Mouse (Mus musculus) kidney, embryonic 15.5 days (tissue): ENCODE data around the gene Dop1b. TPM values are rescaled to one million over a fixed set of nuclear protein-coding genes. Genes with fewer than 3 reads are reported as not detected.

Experiments used
- ATAC-seq: fragments of 200-750 bp; cut with Nextera tagmentation; replicated peaks from 2 replicates; pipeline ENCODE4 v1.8.0; 2017; ENCODE audit warnings: moderate TSS enrichment; ENCODE audit not compliant: low FRiP score
- H3K27ac ChIP-seq: fragments of 300-500 bp; sonication (generic); 2 replicates; pipeline ENCODE4 v1.5.1; 2015; ENCODE audit warnings: mild to moderate bottlenecking, inconsistent platforms
- H3K27me3 ChIP-seq: fragments of 300-500 bp; sonication (generic); 2 replicates; pipeline ENCODE4 v1.6.1; 2015; ENCODE audit warnings: inconsistent platforms
- H3K36me3 ChIP-seq: fragments of 300-500 bp; sonication (generic); 2 replicates; pipeline ENCODE4 v1.6.1; 2015; ENCODE audit warnings: inconsistent platforms
- H3K4me1 ChIP-seq: fragments of 300-500 bp; sonication (generic); 2 replicates; pipeline ENCODE4 v1.6.1; 2015; ENCODE audit warnings: inconsistent platforms
- H3K4me2 ChIP-seq: fragments of 300-500 bp; sonication (generic); 2 replicates; pipeline ENCODE4 v1.6.1; 2015; ENCODE audit warnings: moderate library complexity, mild to moderate bottlenecking, inconsistent platforms
- H3K4me3 ChIP-seq: fragments of 300-500 bp; sonication (generic); replicated peaks from 2 replicates; pipeline ENCODE4 v1.5.1; 2015; ENCODE audit warnings: mild to moderate bottlenecking, inconsistent platforms
- H3K9ac ChIP-seq: fragments of 300-500 bp; sonication (generic); 2 replicates; pipeline ENCODE4 v1.6.1; 2015; ENCODE audit warnings: mild to moderate bottlenecking, inconsistent platforms
- H3K9me3 ChIP-seq: fragments of 300-500 bp; sonication (generic); replicated peaks from 2 replicates; pipeline ENCODE4 v1.6.1; 2016; ENCODE audit warnings: inconsistent platforms
- WGBS: fragments of 180-500 bp; shearing (Covaris S2); methylation state at CpG from one replicate; pipeline ENCODE4 v1.1.7; 2015; ENCODE audit warnings: mixed read lengths; 5-methylcytosine and 5-hydroxymethylcytosine counted together
- polyA plus RNA-seq: library from polyadenylated mRNA; unstranded; fragments of >200 nt; fragmentation: Nextera tagmentation; extraction: Ambion mirVana; gene quantifications from 2 replicates; pipeline ENCODE4 v1.2.1, GENCODE M21; 2015

Dop1b gene
- polyA plus RNA-seq, 1 experiment from 2014 or later, result 20.0 TPM

- Histone ChIP-seq H3K4me3 (no peak overlapping the region), H3K36me3 (peaks cover 86% of the 10 kb centered on the region), H3K9ac (no peak overlapping the region), H3K27ac (no peak overlapping the region), H3K27me3 (no peaks in the 10 kb centered on the region), H3K9me3 (no peaks in the 10 kb centered on the region), H3K4me1 (no peaks in the 10 kb centered on the region), H3K4me2 (no peak overlapping the region)
- WGBS, result 90% methylated on average over 4 of the region's 4 CpGs
- ATAC-seq, result no peak
These were observed 148.3 kb downstream of the Dop1b start for GRCm38 (mm10) chr16:93859967-93860366.

Other genes with a start within 250 kb of the Dop1b start
- 13.9 and 14.3 TPM in 2 replicates for gene Setd4, start 107.8 kb upstream of the Dop1b start, polyA plus RNA-seq
- gene Cbr1, start 106.1 kb upstream of the Dop1b start, polyA plus RNA-seq, result 138 and 140 TPM in 2 replicates
- not detected in 2 replicates for gene Gm5678, start 83.8 kb upstream of the Dop1b start, polyA plus RNA-seq
- 4.8 and 6.9 TPM in 2 replicates for gene Cbr3, start 28.7 kb upstream of the Dop1b start, polyA plus RNA-seq
- gene Morc3, start 120.2 kb downstream of the Dop1b start, polyA plus RNA-seq, result 33.1 and 33.8 TPM in 2 replicates
- 74.8 and 78.9 TPM in 2 replicates for gene Chaf1b, start 172.0 kb downstream of the Dop1b start, polyA plus RNA-seq